Mouse (Mus musculus) bone marrow, adult 2 months (tissue): ENCODE data around the gene Ptprg. TPM values are rescaled to one million over a fixed set of nuclear protein-coding genes. Genes with fewer than 3 reads are reported as not detected.

Experiments used
- H3K27ac ChIP-seq: fragments of 200-500 bp; 2 replicates; pipeline ENCODE4 v1.5.1; 2012; ENCODE audit warnings: low read depth, mild to moderate bottlenecking, control low read depth, inconsistent platforms, low read length; ENCODE audit not compliant: control insufficient read depth, poor library complexity, insufficient read depth
- H3K4me1 ChIP-seq: fragments of 200-500 bp; 2 replicates; pipeline ENCODE4 v1.6.1; 2011; ENCODE audit warnings: low read length; ENCODE audit not compliant: control insufficient read depth, insufficient read depth
- H3K4me3 ChIP-seq: fragments of 200-500 bp; replicated peaks from 2 replicates; pipeline ENCODE3; 2011; ENCODE audit warnings: mild to moderate bottlenecking, low read depth, low read length, control low read depth; ENCODE audit not compliant: control insufficient read depth
- CTCF ChIP-seq: fragments of 200-500 bp; IDR thresholded peaks from 2 replicates; pipeline ENCODE4 v1.5.1; 2011; ENCODE audit warnings: low read length, control low read depth; ENCODE audit not compliant: control insufficient read depth, insufficient read depth
- POLR2A ChIP-seq: fragments of 200-500 bp; IDR thresholded peaks from 2 replicates; pipeline ENCODE4 v1.6.1; 2011; ENCODE audit warnings: low read depth, mild to moderate bottlenecking, control low read depth, low read length, borderline replicate concordance; ENCODE audit not compliant: control insufficient read depth
- WGBS: fragments of 180-500 bp; shearing (Covaris S2); methylation state at CpG from one replicate; pipeline ENCODE4 v1.1.7; 2018; 5-methylcytosine and 5-hydroxymethylcytosine counted together
- polyA plus RNA-seq: library from polyadenylated mRNA; stranded (reverse); fragments of >200 nt; gene quantifications from 2 replicates; pipeline ENCODE4 v1.2.4, GENCODE M21; 2011; ENCODE audit warnings: low replicate concordance; ENCODE audit not compliant: missing spikeins, insufficient read depth, insufficient read length

Gene Ptprg
- polyA plus RNA-seq, 1 experiment = 0.27 TPM

GRCm38 (mm10) chr14:12143941-12144485, 590.7 kb downstream of the Ptprg start:
- no peak overlapping the region for H3K4me3 ChIP-seq
- 72% methylated on average over 8 of the region's 8 CpGs for WGBS
- no peaks in the 10 kb centered on the region for H3K4me1 ChIP-seq
- H3K27ac ChIP-seq = no peak overlapping the region
- TF ChIP-seq POLR2A = no peak
- no peak for TF ChIP-seq CTCF

- TF ChIP-seq CTCF (no peak), POLR2A (no peak)
- H3K4me1 ChIP-seq = no peaks in the 10 kb centered on the region
- WGBS = 88% methylated on average over 3 of the region's 3 CpGs
- no peak overlapping the region for H3K4me3 ChIP-seq
- H3K27ac ChIP-seq = no peak overlapping the region
Observed at GRCm38 (mm10) chr14:12145919-12146318, 592.6 kb downstream of the Ptprg start.

- TF ChIP-seq POLR2A = no peak
- no peak for TF ChIP-seq CTCF
- 69% methylated on average over 3 of the region's 3 CpGs for WGBS
- Histone ChIP-seq H3K4me3 (no peak overlapping the region), H3K27ac (no peak overlapping the region), H3K4me1 (no peaks in the 10 kb centered on the region)
Observed at GRCm38 (mm10) chr14:12149529-12149928, 596.2 kb downstream of the Ptprg start.

GRCm38 (mm10) chr14:12151927-12152326, 598.6 kb downstream of the Ptprg start:
- Histone ChIP-seq H3K4me3 (no peak overlapping the region), H3K27ac (no peak overlapping the region), H3K4me1 (no peaks in the 10 kb centered on the region)
- TF ChIP-seq POLR2A (no peak), CTCF (0 out of 2 replicates have a peak, but pooled peaks have one; percentile 3)
- WGBS = 32% methylated on average over 3 of the region's 3 CpGs

GRCm38 (mm10) chr14:12152748-12153147, 599.4 kb downstream of the Ptprg start:
- Histone ChIP-seq H3K4me1 (no peaks in the 10 kb centered on the region), H3K4me3 (no peak overlapping the region), H3K27ac (no peak overlapping the region)
- TF ChIP-seq POLR2A = no peak
- no peak for TF ChIP-seq CTCF
- WGBS = 82% methylated on average over 6 of the region's 6 CpGs

GRCm38 (mm10) chr14:12153599-12153998, 600.3 kb downstream of the Ptprg start:
- no peaks in the 10 kb centered on the region for H3K4me1 ChIP-seq
- no peak for TF ChIP-seq CTCF
- WGBS = 82% methylated on average over 13 of the region's 13 CpGs

GRCm38 (mm10) chr14:12161738-12162310, 608.5 kb downstream of the Ptprg start:
- H3K4me1 ChIP-seq = no peaks in the 10 kb centered on the region
- H3K4me3 ChIP-seq = no peak overlapping the region
- TF ChIP-seq CTCF (no peak), POLR2A (no peak)
- 84% methylated on average over 14 of the region's 14 CpGs for WGBS
- H3K27ac ChIP-seq = no peak overlapping the region

More at GRCm38 (mm10) chr14:12153599-12153998, 600.3 kb downstream of the Ptprg start:
- no peak overlapping the region for H3K27ac ChIP-seq
- no peak overlapping the region for H3K4me3 ChIP-seq

GRCm38 (mm10) chr14:12162331-12162854, 609.1 kb downstream of the Ptprg start:
- H3K27ac ChIP-seq = no peak overlapping the region
- H3K4me3 ChIP-seq = no peak overlapping the region
- TF ChIP-seq POLR2A (no peak), CTCF (no peak)
- WGBS = 69% methylated on average over 5 of the region's 5 CpGs
- no peaks in the 10 kb centered on the region for H3K4me1 ChIP-seq

- no peak for TF ChIP-seq POLR2A
- no peak for TF ChIP-seq CTCF
- 62% methylated on average over 4 of the region's 4 CpGs for WGBS
- no peak overlapping the region for H3K27ac ChIP-seq
Observed at GRCm38 (mm10) chr14:12163196-12163595, 609.9 kb downstream of the Ptprg start.

More at GRCm38 (mm10) chr14:12163196-12163595, 609.9 kb downstream of the Ptprg start:
- Histone ChIP-seq H3K4me3 (no peak overlapping the region), H3K4me1 (no peaks in the 10 kb centered on the region)
